In the genomic region with DNA sequence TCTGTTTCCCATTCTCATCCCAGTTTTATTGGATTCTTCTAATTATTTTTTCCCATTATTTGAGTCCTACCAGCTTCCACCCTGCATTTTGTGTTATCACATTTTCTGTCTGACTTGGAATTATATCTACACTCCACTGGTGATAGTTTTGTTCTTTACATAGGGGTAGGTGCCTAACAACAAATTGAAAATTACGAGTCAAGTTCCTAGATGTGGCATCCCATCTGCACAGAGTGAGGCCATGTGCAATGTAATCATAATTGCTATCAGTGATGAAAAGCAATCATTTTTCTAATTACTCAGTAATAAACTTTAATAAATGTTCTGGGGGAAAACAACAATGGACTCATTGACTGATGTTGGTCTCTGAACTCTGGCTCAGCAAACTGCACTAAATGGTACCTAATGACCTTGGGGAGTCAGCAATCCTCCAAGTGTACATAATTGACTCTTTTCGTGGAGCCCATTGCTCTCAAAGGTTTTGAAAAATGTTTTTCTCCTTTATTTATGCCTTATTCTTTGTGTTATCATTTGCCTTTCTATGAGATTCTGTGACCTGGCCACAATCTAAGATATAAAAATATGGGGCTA, we compare ENCODE assay signal across 25 mouse cellular contexts.
DNase-seq lines count a peak whose midpoint lies in the region; ATAC-seq and TF ChIP-seq lines count a peak whose summit lies in the region.
"Had no signal": no experiment of that assay in that cellular context is flagged by ENCODE, and none has a peak within 500 bp of the region (broad histone marks: within the 10 kb centered on the region; RNA-seq: fewer than 3 reads in every experiment).

No protein-coding gene starts in this region.

- peak; percentile 54; the same call in 1 of the 2 replicates for ATAC-seq in hindbrain, embryonic 13.5 days (ENCODE audit: low FRiP score)
- ATAC-seq in hindbrain, embryonic 16.5 days, result no peak
- ATAC-seq in limb, embryonic 11.5 days (ENCODE audit: insufficient number of reproducible peaks, low FRiP score, low TSS enrichment, low read depth), result peak; percentile 44; the same call in 1 of the 2 replicates
- ATAC-seq in neural tube, embryonic 14.5 days (ENCODE audit: low read depth), result peak; percentile 71; the same call in 1 of the 2 replicates
- no peak for ATAC-seq in kidney, embryonic 16.5 days (ENCODE audit: low FRiP score, low TSS enrichment)
- no peak for ATAC-seq in forebrain, postnatal 0 days
- ATAC-seq: activated CD4-positive, CD25-positive, alpha-beta regulatory T cell, adult 4 months; CD4-positive, CD25-positive, alpha-beta regulatory T cell, adult 4 months; forebrain, embryonic 13.5 days; Patski had no signal

- TF ChIP-seq CTCF in forebrain, postnatal 0 days (IDR thresholded peaks at IDR 0.05; ENCODE audit: low read depth), result no peak

- H3K9me3 ChIP-seq in hindbrain, embryonic 13.5 days, result no peaks in the 10 kb centered on the region
- H3K9me3 ChIP-seq in hindbrain, embryonic 16.5 days (ENCODE audit: control insufficient read depth, low read length), result no peaks in the 10 kb centered on the region
- no peaks in the 10 kb centered on the region for H3K9me3 ChIP-seq in limb, embryonic 11.5 days (ENCODE audit: control insufficient read depth, low read length)
- no peaks in the 10 kb centered on the region for H3K9me3 ChIP-seq in limb, embryonic 10.5 days (replicated peaks)
- H3K9me3 ChIP-seq in neural tube, embryonic 14.5 days (ENCODE audit: control insufficient read depth, low read length), result no peaks in the 10 kb centered on the region
- no peaks in the 10 kb centered on the region for H3K9me3 ChIP-seq in kidney, embryonic 16.5 days (ENCODE audit: low read length)
- H3K9me3 ChIP-seq in forebrain, postnatal 0 days (ENCODE audit: low read length), result no peaks in the 10 kb centered on the region
- H3K9me3 ChIP-seq: embryonic facial prominence, embryonic 10.5 days; embryonic facial prominence, embryonic 12.5 days; forebrain, embryonic 13.5 days; G1E had no signal

- H3K4me2 ChIP-seq in hindbrain, embryonic 13.5 days, result no peak overlapping the region
- no peak overlapping the region for H3K4me2 ChIP-seq in hindbrain, embryonic 16.5 days (ENCODE audit: low read length)
- no peak overlapping the region for H3K4me2 ChIP-seq in limb, embryonic 11.5 days (ENCODE audit: low read depth, severe bottlenecking)
- no peak overlapping the region for H3K4me2 ChIP-seq in neural tube, embryonic 14.5 days (ENCODE audit: low read depth, low read length)
- no peak overlapping the region for H3K4me2 ChIP-seq in kidney, embryonic 16.5 days (replicated peaks; ENCODE audit: low read depth, low read length)
- no peak overlapping the region for H3K4me2 ChIP-seq in forebrain, postnatal 0 days (ENCODE audit: low read depth)
- H3K4me2 ChIP-seq: embryonic facial prominence, embryonic 12.5 days; forebrain, embryonic 13.5 days had no signal

- no peak overlapping the region for H3K4me3 ChIP-seq in hindbrain, embryonic 13.5 days
- H3K4me3 ChIP-seq in hindbrain, embryonic 16.5 days (ENCODE audit: low read length), result no peak overlapping the region
- no peak overlapping the region for H3K4me3 ChIP-seq in limb, embryonic 11.5 days (ENCODE audit: low read depth, low read length)
- H3K4me3 ChIP-seq in limb, embryonic 10.5 days, result no peak overlapping the region
- no peak overlapping the region for H3K4me3 ChIP-seq in neural tube, embryonic 14.5 days (ENCODE audit: low read depth, low read length)
- H3K4me3 ChIP-seq in kidney, embryonic 16.5 days (ENCODE audit: low read length), result no peak overlapping the region
- no peak overlapping the region for H3K4me3 ChIP-seq in forebrain, postnatal 0 days (ENCODE audit: low read depth, low read length)
- H3K4me3 ChIP-seq: embryonic facial prominence, embryonic 10.5 days; embryonic facial prominence, embryonic 12.5 days; forebrain, embryonic 13.5 days had no signal

- H3K27me3 ChIP-seq in hindbrain, embryonic 13.5 days, result no peaks in the 10 kb centered on the region
- H3K27me3 ChIP-seq in hindbrain, embryonic 16.5 days (replicated peaks; ENCODE audit: control insufficient read depth, insufficient read depth, low read length), result no peaks in the 10 kb centered on the region
- no peaks in the 10 kb centered on the region for H3K27me3 ChIP-seq in limb, embryonic 11.5 days (ENCODE audit: control insufficient read depth, insufficient read depth, low read length)
- H3K27me3 ChIP-seq in limb, embryonic 10.5 days (ENCODE audit: low read depth, poor library complexity, severe bottlenecking), result no peaks in the 10 kb centered on the region
- no peaks in the 10 kb centered on the region for H3K27me3 ChIP-seq in neural tube, embryonic 14.5 days (ENCODE audit: control insufficient read depth, insufficient read depth, low read length)
- no peaks in the 10 kb centered on the region for H3K27me3 ChIP-seq in kidney, embryonic 16.5 days (ENCODE audit: insufficient read depth, low read length)
- H3K27me3 ChIP-seq in forebrain, postnatal 0 days (ENCODE audit: insufficient read depth, low read length), result no peaks in the 10 kb centered on the region
- H3K27me3 ChIP-seq: CH12.LX; embryonic facial prominence, embryonic 12.5 days; forebrain, embryonic 13.5 days; Patski had no signal

- no peak for DNase-seq in limb, embryonic 11.5 days (ENCODE audit: low spot score)
- DNase-seq in limb, embryonic 10.5 days (ENCODE audit: low spot score), result no peak
- peak; percentile 33 for DNase-seq in forelimb bud, embryonic 11.5 days (ENCODE audit: low read depth, low spot score)
- no peak for DNase-seq in forebrain, postnatal 0 days
- DNase-seq: adrenal gland, adult 8-10 months; adrenal gland, postnatal 14 days; adrenal gland, postnatal 36 days; B cell, adult 2 months; cerebellum, adult 11-12 months; cerebellum, adult 2 months; cerebellum, adult 9-10 months; cerebellum, postnatal 10 days; cerebellum, postnatal 25 days had no signal

- whole genome bisulfite sequencing in hindbrain, embryonic 13.5 days, result 69% methylated on average over 2 of the region's 2 CpGs
- 59% methylated on average over 2 of the region's 2 CpGs for WGBS in hindbrain, embryonic 16.5 days
- 55% methylated on average over 2 of the region's 2 CpGs for WGBS in limb, embryonic 11.5 days
- WGBS in limb, embryonic 10.5 days, result 64% methylated on average over 2 of the region's 2 CpGs
- 55% methylated on average over 2 of the region's 2 CpGs for WGBS in neural tube, embryonic 14.5 days
- whole genome bisulfite sequencing in kidney, embryonic 16.5 days, result 73% methylated on average over 2 of the region's 2 CpGs
- WGBS in forebrain, postnatal 0 days, result 77% methylated on average over 2 of the region's 2 CpGs

- no peaks in the 10 kb centered on the region for H3K36me3 ChIP-seq in hindbrain, embryonic 13.5 days
- H3K36me3 ChIP-seq in hindbrain, embryonic 16.5 days (ENCODE audit: control insufficient read depth, insufficient read depth, low read length), result no peaks in the 10 kb centered on the region
- H3K36me3 ChIP-seq in limb, embryonic 11.5 days (ENCODE audit: control insufficient read depth, insufficient read depth, low read length), result no peaks in the 10 kb centered on the region
- no peaks in the 10 kb centered on the region for H3K36me3 ChIP-seq in limb, embryonic 10.5 days
- H3K36me3 ChIP-seq in neural tube, embryonic 14.5 days (ENCODE audit: control insufficient read depth, insufficient read depth, low read length), result no peaks in the 10 kb centered on the region
- H3K36me3 ChIP-seq in kidney, embryonic 16.5 days (ENCODE audit: insufficient read depth, low read length), result no peaks in the 10 kb centered on the region
- no peaks in the 10 kb centered on the region for H3K36me3 ChIP-seq in forebrain, postnatal 0 days (ENCODE audit: insufficient read depth)
- H3K36me3 ChIP-seq: embryonic facial prominence, embryonic 10.5 days; embryonic facial prominence, embryonic 12.5 days; G1E had no signal

- H3K27ac ChIP-seq in hindbrain, embryonic 13.5 days, result no peak overlapping the region
- H3K27ac ChIP-seq in hindbrain, embryonic 16.5 days (ENCODE audit: low read depth, low read length), result no peak overlapping the region
- H3K27ac ChIP-seq in limb, embryonic 11.5 days (replicated peaks; ENCODE audit: low read depth, low read length), result no peak overlapping the region
- no peak overlapping the region for H3K27ac ChIP-seq in limb, embryonic 10.5 days
- H3K27ac ChIP-seq in neural tube, embryonic 14.5 days (ENCODE audit: low read depth, low read length), result no peak overlapping the region
- no peak overlapping the region for H3K27ac ChIP-seq in kidney, embryonic 16.5 days (ENCODE audit: low read length)
- H3K27ac ChIP-seq in forebrain, postnatal 0 days (ENCODE audit: low read depth, low read length), result no peak overlapping the region
- H3K27ac ChIP-seq: embryonic facial prominence, embryonic 10.5 days; embryonic facial prominence, embryonic 12.5 days; forebrain, embryonic 13.5 days had no signal

- H3K4me1 ChIP-seq in hindbrain, embryonic 13.5 days (replicated peaks), result no peaks in the 10 kb centered on the region
- no peaks in the 10 kb centered on the region for H3K4me1 ChIP-seq in hindbrain, embryonic 16.5 days (ENCODE audit: control insufficient read depth, insufficient read depth, low read depth, low read length)
- H3K4me1 ChIP-seq in limb, embryonic 11.5 days (ENCODE audit: control insufficient read depth, insufficient read depth, low read length), result no peaks in the 10 kb centered on the region
- H3K4me1 ChIP-seq in limb, embryonic 10.5 days, result peaks cover 16% of the 10 kb centered on the region
- H3K4me1 ChIP-seq in neural tube, embryonic 14.5 days (ENCODE audit: control insufficient read depth, insufficient read depth, low read length), result no peaks in the 10 kb centered on the region
- no peaks in the 10 kb centered on the region for H3K4me1 ChIP-seq in kidney, embryonic 16.5 days (ENCODE audit: insufficient read depth, low read length)
- no peaks in the 10 kb centered on the region for H3K4me1 ChIP-seq in forebrain, postnatal 0 days (ENCODE audit: insufficient read depth)
- H3K4me1 ChIP-seq: embryonic facial prominence, embryonic 12.5 days; forebrain, embryonic 13.5 days had no signal

- H3K9ac ChIP-seq in hindbrain, embryonic 13.5 days, result no peak overlapping the region
- no peak overlapping the region for H3K9ac ChIP-seq in hindbrain, embryonic 16.5 days (ENCODE audit: low read depth, low read length)
- no peak overlapping the region for H3K9ac ChIP-seq in limb, embryonic 11.5 days (ENCODE audit: low read length)
- no peak overlapping the region for H3K9ac ChIP-seq in neural tube, embryonic 14.5 days (replicated peaks; ENCODE audit: low read depth, low read length)
- no peak overlapping the region for H3K9ac ChIP-seq in kidney, embryonic 16.5 days (replicated peaks; ENCODE audit: low read length)
- H3K9ac ChIP-seq in forebrain, postnatal 0 days, result no peak overlapping the region
- H3K9ac ChIP-seq: embryonic facial prominence, embryonic 12.5 days; forebrain, embryonic 13.5 days had no signal

Comparison
In these comparisons a context has a peak if more than half of its experiments do, and no peak if none do; other contexts are left out.
1. ATAC-seq: peak in hindbrain, embryonic 13.5 days (single experiment), limb, embryonic 11.5 days (single experiment) and neural tube, embryonic 14.5 days (single experiment); none in hindbrain, embryonic 16.5 days (single experiment), kidney, embryonic 16.5 days (single experiment) and forebrain, postnatal 0 days (single experiment).